Mouse (Mus musculus) heart, postnatal 0 days (tissue): ENCODE results near the gene Psmg4.

Source experiments
- CTCF ChIP-seq: IDR thresholded peaks from 2 replicates; pipeline ENCODE4 v1.5.1; 2016; ENCODE audit warnings: antibody characterized with exemption, control low read depth, low read depth
- EP300 ChIP-seq: IDR thresholded peaks from 2 replicates; pipeline ENCODE4 v1.6.1; 2016; ENCODE audit warnings: antibody characterized with exemption, low read depth

DNA sequence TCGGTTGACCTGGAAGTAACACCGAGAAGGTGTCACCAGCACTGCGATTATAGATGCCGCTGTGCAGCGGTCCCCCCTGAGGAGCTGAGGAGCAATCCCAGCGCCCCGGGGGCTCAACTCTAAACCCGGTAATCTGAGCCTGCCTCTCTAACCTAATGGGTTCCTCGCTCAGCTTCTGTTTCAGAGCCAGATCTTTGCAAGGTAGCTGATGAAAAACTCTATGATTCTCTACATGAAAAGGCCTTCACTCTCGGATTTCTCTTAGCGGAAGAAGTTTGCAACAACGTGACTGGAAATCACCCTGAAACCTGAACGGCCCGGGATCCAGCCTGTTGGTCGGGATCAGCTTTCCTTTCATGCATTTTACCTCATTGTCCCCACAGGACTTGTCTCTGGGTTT is 30.5 kb upstream of the Psmg4 start:
- TF ChIP-seq CTCF (no peak), EP300 (no peak)
